In the genomic region with DNA sequence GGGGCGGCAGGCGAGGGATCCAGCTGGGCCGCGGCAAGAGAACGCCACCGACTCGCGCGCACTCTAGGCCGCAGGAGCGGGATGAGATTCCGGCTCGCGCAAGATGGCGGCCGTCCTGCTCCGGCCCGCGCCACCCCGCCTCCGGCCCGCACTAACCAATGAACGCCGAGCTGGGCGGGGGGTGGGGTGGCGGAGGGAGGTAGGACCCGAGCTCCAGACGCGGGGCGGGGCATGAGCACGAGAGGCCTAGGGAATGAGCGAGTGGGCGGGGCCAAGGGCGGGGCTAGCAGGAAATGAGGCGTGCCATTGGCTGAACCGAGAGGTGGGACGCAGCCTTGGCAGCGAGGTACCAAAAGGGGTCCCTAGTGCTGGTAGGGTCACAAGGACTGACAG, we compare ENCODE assay signal across 7 mouse cellular contexts. TPM values are rescaled to one million over a fixed set of nuclear protein-coding genes. Genes with fewer than 3 reads are reported as not detected.
DNase-seq lines count a peak whose midpoint lies in the region; ATAC-seq lines count a peak whose summit lies in the region.

Gm20518 (minus strand) TSS at position 105 of the 393 bp plus-strand sequence.

- no peaks in the 10 kb centered on the region for H3K27me3 ChIP-seq in intestine, embryonic 15.5 days (replicated peaks)
- no peaks in the 10 kb centered on the region for H3K27me3 ChIP-seq in midbrain, embryonic 10.5 days (ENCODE audit: low read depth, poor library complexity, severe bottlenecking)

- H3K9me3 ChIP-seq in intestine, embryonic 15.5 days, result no peaks in the 10 kb centered on the region
- H3K9me3 ChIP-seq in midbrain, embryonic 10.5 days (replicated peaks), result no peaks in the 10 kb centered on the region

- 0% methylated on average over 38 of the region's 38 CpGs for WGBS in intestine, embryonic 15.5 days
- under 1% methylated on average over 38 of the region's 38 CpGs for WGBS in midbrain, embryonic 10.5 days

- peak within 1 kb of the TSS; percentile 78 for H3K4me2 ChIP-seq in intestine, embryonic 15.5 days (replicated peaks)

- H3K9ac ChIP-seq in intestine, embryonic 15.5 days, result peak within 1 kb of the TSS; percentile 97

- H3K27ac ChIP-seq in intestine, embryonic 15.5 days, result peak within 1 kb of the TSS; percentile 92
- H3K27ac ChIP-seq in midbrain, embryonic 10.5 days (replicated peaks), result peak within 1 kb of the TSS; percentile 98

- peak within 1 kb of the TSS; percentile 83 for H3K4me3 ChIP-seq in intestine, embryonic 15.5 days (replicated peaks)
- peak within 1 kb of the TSS; percentile 91 for H3K4me3 ChIP-seq in midbrain, embryonic 10.5 days

- intact Hi-C loops in left cerebral cortex, postnatal 25 days (cut with DNase I), result no loop called here

- no peaks in the 10 kb centered on the region for H3K36me3 ChIP-seq in intestine, embryonic 15.5 days
- H3K36me3 ChIP-seq in midbrain, embryonic 10.5 days, result peaks cover 5% of the 10 kb centered on the region

- peak; percentile 98 for ATAC-seq in intestine, embryonic 15.5 days

- peaks cover 19% of the 10 kb centered on the region for H3K4me1 ChIP-seq in intestine, embryonic 15.5 days (replicated peaks)
- peaks cover 27% of the 10 kb centered on the region for H3K4me1 ChIP-seq in midbrain, embryonic 10.5 days

- DNase-seq in adrenal gland, adult (ENCODE audit: inconsistent age in 2 of 2, low spot score in 1 of 2), result peak; percentile 99
- DNase-seq in embryo, embryonic 10.5 days (ENCODE audit: low spot score), result peak; percentile 100
- DNase-seq in gastrocnemius, postnatal 25 days, result peak; percentile 99
- DNase-seq in left cerebral cortex, postnatal 25 days (ENCODE audit: low spot score in 2 of 2), result peak; percentile 98 to 99
- peak; percentile 100 for DNase-seq in midbrain, embryonic 10.5 days (ENCODE audit: low spot score)
- DNase-seq in right cerebral cortex, postnatal 4 days, result peak; percentile 100

RNA-seq across cellular contexts. Expression of gene Gm20518, which starts in this region (rescaled TPM):
- under 1 TPM in 1 of 2 experiments, not detected in 1; 0.16 TPM for total RNA-seq in gastrocnemius, postnatal 25 days (2021)
- polyA plus RNA-seq in intestine, embryonic 15.5 days (2015; fragmentation: Nextera tagmentation; extraction: Ambion mirVana), result 0.18 and 0.27 TPM in 2 replicates
- 1 to 10 TPM; 1.9 to 2.9 TPM for total RNA-seq in left cerebral cortex, postnatal 25 days (2021)
- polyA plus RNA-seq in midbrain, embryonic 10.5 days (2016; fragmentation: Nextera tagmentation; extraction: Ambion mirVana), result 0.35 and 0.60 TPM in 2 replicates

Comparison
In these comparisons a context has a peak if more than half of its experiments do, and no peak if none do; other contexts are left out.
1. Peak in every context shown above with its lines: DNase-seq, ATAC-seq, H3K4me3 ChIP-seq and H3K27ac ChIP-seq.
2. Peak in DNase-seq in gastrocnemius, postnatal 25 days; RNA of the gene not detected or under 1 TPM.
3. Peak in ATAC-seq, H3K4me3 ChIP-seq, H3K27ac ChIP-seq, H3K9ac ChIP-seq and H3K4me2 ChIP-seq in intestine, embryonic 15.5 days; RNA of the gene not detected or under 1 TPM.
4. Peak in DNase-seq, H3K4me3 ChIP-seq and H3K27ac ChIP-seq in midbrain, embryonic 10.5 days; RNA of the gene not detected or under 1 TPM.